Mouse (Mus musculus) hindlimb bud, embryonic 11.5 days (tissue): ENCODE data around the gene Ddx54.

Experiments
- DNase-seq: peaks from one replicate; pipeline ENCODE4 v3.0.0-alpha.2; 2012; ENCODE audit warnings: low read depth, low spot score; ENCODE audit errors: extremely low spot score

Ddx54 gene

GRCm38 (mm10) chr5:120609246-120609775, 3.2 kb upstream of the Ddx54 start:
- DNase-seq: no peak

GRCm38 (mm10) chr5:120610906-120611305, 1.6 kb upstream of the Ddx54 start:
- no peak for DNase-seq

GRCm38 (mm10) chr5:120611416-120611815, 1.1 kb upstream of the Ddx54 start:
- no peak for DNase-seq

GRCm38 (mm10) chr5:120612822-120613604, 474 bp downstream of the Ddx54 start:
- peak; percentile 79 for DNase-seq

GRCm38 (mm10) chr5:120615903-120616302, 3.4 kb downstream of the Ddx54 start:
- DNase-seq: no peak

GRCm38 (mm10) chr5:120618778-120619177, 6.2 kb downstream of the Ddx54 start:
- DNase-seq: no peak

GRCm38 (mm10) chr5:120619201-120619600, 6.7 kb downstream of the Ddx54 start:
- DNase-seq: no peak

GRCm38 (mm10) chr5:120620375-120621077, 8.0 kb downstream of the Ddx54 start:
- no peak for DNase-seq

- no peak for DNase-seq
These were observed 8.7 kb downstream of the Ddx54 start for GRCm38 (mm10) chr5:120621078-120621765.

- no peak for DNase-seq
These were observed 9.3 kb downstream of the Ddx54 start for GRCm38 (mm10) chr5:120621846-120622197.

GRCm38 (mm10) chr5:120622198-120622851, 9.8 kb downstream of the Ddx54 start:
- DNase-seq: no peak

- no peak for DNase-seq
These were observed 11.9 kb downstream of the Ddx54 start for GRCm38 (mm10) chr5:120624427-120624826.

GRCm38 (mm10) chr5:120626399-120626798, 13.9 kb downstream of the Ddx54 start:
- no peak for DNase-seq

- DNase-seq: no peak
These were observed 15.2 kb downstream of the Ddx54 start for GRCm38 (mm10) chr5:120627515-120628300.

- no peak for DNase-seq
These were observed 16.1 kb downstream of the Ddx54 start for GRCm38 (mm10) chr5:120628624-120629023.

- no peak for DNase-seq
These were observed 18.6 kb downstream of the Ddx54 start for GRCm38 (mm10) chr5:120631128-120631527.

- no peak for DNase-seq
These were observed 19.4 kb downstream of the Ddx54 start for GRCm38 (mm10) chr5:120631892-120632291.

- DNase-seq: no peak
These were observed 21.6 kb downstream of the Ddx54 start, which contains the start of gene Cfap73 for GRCm38 (mm10) chr5:120634131-120634530. Gene Cfap73 (minus strand): TSS chr5:120634235.

GRCm38 (mm10) chr5:120634860-120635259, 22.3 kb downstream of the Ddx54 start:
- no peak for DNase-seq

- DNase-seq: no peak
These were observed 23.1 kb downstream of the Ddx54 start for GRCm38 (mm10) chr5:120635633-120636032.
